Mouse (Mus musculus): Measurements from ENCODE around the gene Gm20388.

Gm20388 gene

GRCm38 (mm10) chr8:122469965-122470364 lies 2559.3 kb downstream of the Gm20388 start:
- no peak for DNase-seq (ENCODE audit: low spot score in 2 of 2)

GRCm38 (mm10) chr8:122470691-122471090 lies 2560.1 kb downstream of the Gm20388 start:
- DNase-seq (ENCODE audit: low spot score in 2 of 2): no peak

- DNase-seq (ENCODE audit: low spot score in 2 of 2): no peak
Observed at GRCm38 (mm10) chr8:122473911-122474421, 2563.3 kb downstream of the Gm20388 start.

- DNase-seq (ENCODE audit: low spot score in 2 of 2): no peak
Observed at GRCm38 (mm10) chr8:122474951-122475560, 2564.4 kb downstream of the Gm20388 start.

- DNase-seq (ENCODE audit: low spot score in 2 of 2): peak; percentile 75 to 89
Observed at GRCm38 (mm10) chr8:122475580-122476320, 2565.1 kb downstream of the Gm20388 start, which contains the start of the genes Rnf166 and Ctu2. Gene Rnf166 (minus strand): TSS chr8:122476064. Gene Ctu2 (plus strand): TSS chr8:122476143.

- DNase-seq (ENCODE audit: low spot score in 2 of 2): no peak
Observed at GRCm38 (mm10) chr8:122482448-122482847, 2571.8 kb downstream of the Gm20388 start.

- DNase-seq (ENCODE audit: low spot score in 2 of 2): no peak
Observed at GRCm38 (mm10) chr8:122483877-122484276, 2573.2 kb downstream of the Gm20388 start.

GRCm38 (mm10) chr8:122484831-122485230 lies 2574.2 kb downstream of the Gm20388 start:
- no peak for DNase-seq (ENCODE audit: low spot score in 2 of 2)

GRCm38 (mm10) chr8:122488387-122488786 lies 2577.7 kb downstream of the Gm20388 start:
- no peak for DNase-seq (ENCODE audit: low spot score in 2 of 2)

- DNase-seq (ENCODE audit: low spot score in 2 of 2): no peak
Observed at GRCm38 (mm10) chr8:122497016-122497734, 2586.5 kb downstream of the Gm20388 start.

GRCm38 (mm10) chr8:122497912-122498311 lies 2587.3 kb downstream of the Gm20388 start:
- DNase-seq (ENCODE audit: low spot score in 2 of 2): no peak

- peak; percentile 58 to 62 for DNase-seq (ENCODE audit: low spot score in 2 of 2)
Observed at GRCm38 (mm10) chr8:122500856-122501255, 2590.2 kb downstream of the Gm20388 start.

- DNase-seq (ENCODE audit: low spot score in 2 of 2): no peak
Observed at GRCm38 (mm10) chr8:122511552-122511951, 2600.9 kb downstream of the Gm20388 start.

- no peak for DNase-seq (ENCODE audit: low spot score in 2 of 2)
Observed at GRCm38 (mm10) chr8:122512392-122512791, 2601.8 kb downstream of the Gm20388 start.

- DNase-seq (ENCODE audit: low spot score in 2 of 2): no peak
Observed at GRCm38 (mm10) chr8:122515699-122516098, 2605.1 kb downstream of the Gm20388 start.

- no peak for DNase-seq (ENCODE audit: low spot score in 2 of 2)
Observed at GRCm38 (mm10) chr8:122517541-122518190, 2607.0 kb downstream of the Gm20388 start.

- DNase-seq (ENCODE audit: low spot score in 2 of 2): no peak
Observed at GRCm38 (mm10) chr8:122520611-122521010, 2610.0 kb downstream of the Gm20388 start.

- DNase-seq (ENCODE audit: low spot score in 2 of 2): no peak
Observed at GRCm38 (mm10) chr8:122522796-122523651, 2612.4 kb downstream of the Gm20388 start.

GRCm38 (mm10) chr8:122523652-122524360 lies 2613.2 kb downstream of the Gm20388 start:
- no peak for DNase-seq (ENCODE audit: low spot score in 2 of 2)

GRCm38 (mm10) chr8:122524506-122524905 lies 2613.9 kb downstream of the Gm20388 start:
- DNase-seq (ENCODE audit: low spot score in 2 of 2): no peak

Measured in frontal cortex, postnatal 25 days (tissue).